Mouse (Mus musculus) liver, embryonic 12.5 days (tissue): ENCODE measurements at regions not wholly inside any gene's neighbourhood (a gene's known extent, or its start where the extent isn't known, plus 50 kb on each side); places are given as distances from the start of the nearest gene placed in this dataset.

Experiments
- ATAC-seq: fragments of 200-750 bp; cut with Nextera tagmentation; 2 replicates; pipeline ENCODE4 v1.8.0; 2017; ENCODE audit warnings: moderate number of reproducible peaks, mild to moderate bottlenecking, moderate library complexity
- H3K27ac ChIP-seq: fragments of 300-500 bp; sonication (generic); 2 replicates; pipeline ENCODE4 v1.5.1; 2016; ENCODE audit warnings: mild to moderate bottlenecking
- H3K27me3 ChIP-seq: fragments of 300-500 bp; sonication (generic); replicated peaks from 2 replicates; pipeline ENCODE4 v1.6.1; 2016; ENCODE audit warnings: mild to moderate bottlenecking, moderate library complexity
- H3K36me3 ChIP-seq: fragments of 300-500 bp; sonication (generic); 2 replicates; pipeline ENCODE4 v1.6.1; 2016; ENCODE audit warnings: mild to moderate bottlenecking, moderate library complexity
- H3K4me1 ChIP-seq: fragments of 300-500 bp; sonication (generic); 2 replicates; pipeline ENCODE4 v1.6.1; 2016
- H3K4me2 ChIP-seq: fragments of 300-500 bp; sonication (generic); 2 replicates; pipeline ENCODE4 v1.6.1; 2016; ENCODE audit warnings: mild to moderate bottlenecking, moderate library complexity
- H3K4me3 ChIP-seq: fragments of 300-500 bp; sonication (generic); 2 replicates; pipeline ENCODE4 v1.5.1; 2016; ENCODE audit warnings: mild to moderate bottlenecking, moderate library complexity
- H3K9ac ChIP-seq: fragments of 300-500 bp; sonication (generic); 2 replicates; pipeline ENCODE4 v1.6.1; 2016; ENCODE audit warnings: mild to moderate bottlenecking, moderate library complexity
- H3K9me3 ChIP-seq: fragments of 300-500 bp; sonication (generic); replicated peaks from 2 replicates; pipeline ENCODE4 v1.6.1; 2016; ENCODE audit warnings: mild to moderate bottlenecking, moderate library complexity
- WGBS: fragments of 180-500 bp; shearing (Covaris S2); methylation state at CpG from one replicate; pipeline ENCODE4 v1.1.7; 2016; ENCODE audit not compliant: insufficient replicate concordance; 5-methylcytosine and 5-hydroxymethylcytosine counted together

- H3K4me1 ChIP-seq, result no peaks in the 10 kb centered on the region
- no peak overlapping the region for H3K4me2 ChIP-seq
- no peak for ATAC-seq
- no peak overlapping the region for H3K9ac ChIP-seq
- H3K9me3 ChIP-seq, result no peaks in the 10 kb centered on the region
- no peaks in the 10 kb centered on the region for H3K27me3 ChIP-seq
- H3K27ac ChIP-seq, result no peak overlapping the region
- no peak overlapping the region for H3K4me3 ChIP-seq
- 58% methylated on average over 9 of the region's 9 CpGs for WGBS
- H3K36me3 ChIP-seq, result no peaks in the 10 kb centered on the region
Observed at GRCm38 (mm10) chr12:99039497-99040322, 119.3 kb downstream of the Ttc8 start.

- Histone ChIP-seq H3K27ac (no peak overlapping the region), H3K36me3 (no peaks in the 10 kb centered on the region), H3K9me3 (no peaks in the 10 kb centered on the region), H3K4me2 (no peak overlapping the region), H3K27me3 (no peaks in the 10 kb centered on the region), H3K4me3 (no peak overlapping the region), H3K9ac (no peak overlapping the region), H3K4me1 (no peaks in the 10 kb centered on the region)
- no peak for ATAC-seq
- 52% methylated on average over 4 of the region's 4 CpGs for WGBS
Observed at GRCm38 (mm10) chr12:99041606-99042005, 121.2 kb downstream of the Ttc8 start.

DNA sequence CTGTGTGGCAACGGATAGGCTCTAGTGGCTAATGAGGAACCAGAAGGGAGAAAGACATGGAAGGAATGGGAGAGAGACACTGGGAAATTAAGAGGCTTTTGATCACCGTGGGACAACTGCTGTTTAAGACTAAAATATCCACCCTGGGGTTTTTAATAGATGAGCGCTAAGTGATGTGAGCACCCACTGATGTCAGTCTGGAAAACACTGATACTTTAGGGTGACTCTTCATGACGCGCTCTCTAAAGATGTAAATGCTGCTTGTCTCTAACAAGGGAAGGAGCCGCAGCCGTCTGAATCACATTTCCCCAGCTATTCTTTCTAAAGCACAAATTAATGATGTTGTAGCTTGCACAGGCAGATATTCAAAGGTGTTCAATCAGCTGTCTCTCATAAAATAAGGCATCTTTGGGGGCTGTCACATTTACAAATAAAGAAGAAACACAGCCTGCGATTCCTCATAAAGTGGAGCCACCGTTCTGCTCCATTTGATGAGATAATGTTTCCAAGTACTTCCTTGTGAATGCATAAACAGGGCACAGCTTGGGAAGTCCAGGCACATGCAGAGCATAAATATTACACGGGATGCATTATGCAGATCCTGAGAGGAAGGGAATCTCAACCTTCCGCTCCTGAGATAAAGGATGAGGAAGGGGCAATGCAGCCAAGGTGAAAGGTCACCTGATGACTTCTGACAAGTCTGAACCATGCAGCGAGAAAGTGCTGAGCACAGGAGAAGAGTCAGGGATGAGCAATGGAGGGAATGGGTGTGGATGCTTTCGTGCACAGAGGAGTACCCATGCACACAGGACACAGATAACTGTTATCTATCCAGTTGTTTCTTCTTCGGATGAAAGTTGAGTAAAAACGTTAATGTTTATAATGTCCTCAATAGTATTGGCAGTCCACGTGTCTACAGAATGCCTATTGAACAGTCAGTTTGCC, 122.8 kb downstream of the Ttc8 start:
- no peaks in the 10 kb centered on the region for H3K9me3 ChIP-seq
- no peaks in the 10 kb centered on the region for H3K27me3 ChIP-seq
- H3K36me3 ChIP-seq, result no peaks in the 10 kb centered on the region
- no peak overlapping the region for H3K4me2 ChIP-seq
- no peak for ATAC-seq
- no peak overlapping the region for H3K9ac ChIP-seq
- no peaks in the 10 kb centered on the region for H3K4me1 ChIP-seq
- 71% methylated on average over 16 of the region's 16 CpGs for WGBS
- no peak overlapping the region for H3K4me3 ChIP-seq
- no peak overlapping the region for H3K27ac ChIP-seq

DNA sequence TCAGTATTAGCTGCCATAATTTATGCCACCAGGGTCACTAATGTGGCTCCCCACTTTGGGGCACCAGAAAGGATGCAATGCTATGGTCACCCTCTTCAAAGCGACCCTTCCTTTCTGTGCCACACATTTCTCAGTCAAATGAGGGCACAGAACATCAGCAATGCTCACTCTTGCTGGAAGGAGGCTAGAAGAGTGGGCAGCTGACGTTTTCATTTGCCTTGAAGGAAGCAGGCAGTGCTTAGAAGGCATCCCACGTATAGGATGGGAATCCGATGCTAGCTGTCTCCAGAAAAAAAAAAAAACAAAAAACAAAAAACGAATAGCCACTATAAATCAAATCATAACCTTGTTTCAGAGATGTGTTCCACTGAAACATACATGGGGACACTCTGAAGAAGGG, 124.1 kb downstream of the Ttc8 start:
- H3K9ac ChIP-seq, result no peak overlapping the region
- H3K27ac ChIP-seq, result no peak overlapping the region
- 59% methylated on average over 5 of the region's 5 CpGs for WGBS
- H3K4me3 ChIP-seq, result no peak overlapping the region
- no peaks in the 10 kb centered on the region for H3K9me3 ChIP-seq
- ATAC-seq, result no peak
- H3K27me3 ChIP-seq, result no peaks in the 10 kb centered on the region
- no peak overlapping the region for H3K4me2 ChIP-seq
- no peaks in the 10 kb centered on the region for H3K4me1 ChIP-seq
- no peaks in the 10 kb centered on the region for H3K36me3 ChIP-seq

GRCm38 (mm10) chr12:99050426-99050825, 130.1 kb downstream of the Ttc8 start:
- 56% methylated on average over 2 of the region's 2 CpGs for WGBS
- Histone ChIP-seq H3K4me1 (no peaks in the 10 kb centered on the region), H3K27me3 (no peaks in the 10 kb centered on the region), H3K4me3 (no peak overlapping the region), H3K9ac (no peak overlapping the region), H3K4me2 (no peak overlapping the region), H3K36me3 (no peaks in the 10 kb centered on the region), H3K27ac (no peak overlapping the region), H3K9me3 (no peaks in the 10 kb centered on the region)
- no peak for ATAC-seq

- no peaks in the 10 kb centered on the region for H3K9me3 ChIP-seq
- WGBS, result 73% methylated on average over 7 of the region's 7 CpGs
- H3K27me3 ChIP-seq, result no peaks in the 10 kb centered on the region
- no peak overlapping the region for H3K4me3 ChIP-seq
- H3K4me1 ChIP-seq, result no peaks in the 10 kb centered on the region
- H3K9ac ChIP-seq, result no peak overlapping the region
- no peak overlapping the region for H3K27ac ChIP-seq
- no peak overlapping the region for H3K4me2 ChIP-seq
- no peak for ATAC-seq
- H3K36me3 ChIP-seq, result no peaks in the 10 kb centered on the region
Observed at GRCm38 (mm10) chr12:99052599-99052998, 132.2 kb downstream of the Ttc8 start.

DNA sequence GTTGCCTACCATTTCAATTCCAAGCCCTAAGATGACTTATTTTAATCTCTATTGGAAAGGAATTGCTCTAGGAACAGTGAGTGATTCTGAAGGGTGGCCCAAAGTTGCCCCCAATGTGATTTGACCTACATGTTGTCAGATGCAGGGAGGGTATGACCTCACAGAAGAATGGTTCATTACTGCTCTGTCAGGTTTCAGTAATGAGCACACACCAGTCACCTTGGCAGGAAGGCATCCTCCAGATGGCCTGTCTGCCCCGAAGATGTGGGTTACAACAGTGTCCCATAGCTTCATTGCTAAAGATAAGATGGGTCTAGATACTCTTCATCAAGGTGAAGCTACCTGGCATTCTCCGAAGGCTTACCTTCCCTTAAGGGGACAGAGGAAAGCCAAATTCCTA, 137.1 kb downstream of the Ttc8 start:
- no peak for ATAC-seq

GRCm38 (mm10) chr12:99058916-99059315, 138.5 kb downstream of the Ttc8 start:
- H3K27ac ChIP-seq, result no peak overlapping the region
- H3K4me2 ChIP-seq, result no peak overlapping the region
- H3K9ac ChIP-seq, result no peak overlapping the region
- H3K9me3 ChIP-seq, result no peaks in the 10 kb centered on the region
- no peak overlapping the region for H3K4me3 ChIP-seq
- ATAC-seq, result no peak
- no peaks in the 10 kb centered on the region for H3K27me3 ChIP-seq
- H3K36me3 ChIP-seq, result no peaks in the 10 kb centered on the region
- 50% methylated on average over 2 of the region's 2 CpGs for WGBS
- no peaks in the 10 kb centered on the region for H3K4me1 ChIP-seq

More for the DNA sequence above, 137.1 kb downstream of the Ttc8 start:
- Histone ChIP-seq H3K9me3 (no peaks in the 10 kb centered on the region), H3K4me2 (no peak overlapping the region), H3K4me3 (no peak overlapping the region), H3K36me3 (no peaks in the 10 kb centered on the region), H3K4me1 (no peaks in the 10 kb centered on the region), H3K27ac (no peak overlapping the region), H3K9ac (no peak overlapping the region), H3K27me3 (no peaks in the 10 kb centered on the region)
- WGBS, result 61% methylated on average over 2 of the region's 2 CpGs

GRCm38 (mm10) chr12:99059491-99059890, 139.1 kb downstream of the Ttc8 start:
- Histone ChIP-seq H3K4me3 (no peak overlapping the region), H3K9ac (no peak overlapping the region), H3K27me3 (no peaks in the 10 kb centered on the region), H3K27ac (no peak overlapping the region), H3K36me3 (no peaks in the 10 kb centered on the region), H3K9me3 (no peaks in the 10 kb centered on the region), H3K4me1 (no peaks in the 10 kb centered on the region), H3K4me2 (no peak overlapping the region)
- no peak for ATAC-seq
- WGBS, result 79% methylated on average over 4 of the region's 4 CpGs

DNA sequence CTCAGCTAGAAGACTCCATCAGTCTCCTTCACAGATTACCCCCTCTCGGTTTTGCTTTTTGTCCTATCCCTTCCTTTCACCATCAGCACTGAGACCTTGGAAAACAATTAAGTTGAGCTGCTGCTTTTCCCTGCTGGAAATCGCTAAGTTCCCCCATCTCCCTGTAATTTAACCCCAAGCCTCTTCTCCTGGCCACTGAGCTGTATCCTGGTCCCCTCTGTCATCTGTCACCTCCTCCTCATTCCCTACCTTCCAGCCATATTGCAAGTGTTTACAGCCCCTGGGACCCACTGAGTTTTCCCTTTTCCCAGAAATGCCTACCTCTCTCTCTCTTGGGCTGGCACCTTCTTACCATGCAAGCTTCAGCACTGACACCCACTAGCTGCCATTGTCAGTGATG, 140.3 kb downstream of the Ttc8 start:
- 36% methylated on average over 2 of the region's 2 CpGs for WGBS
- Histone ChIP-seq H3K27me3 (no peaks in the 10 kb centered on the region), H3K9me3 (no peaks in the 10 kb centered on the region), H3K9ac (no peak overlapping the region), H3K4me2 (no peak overlapping the region), H3K36me3 (no peaks in the 10 kb centered on the region), H3K4me3 (no peak overlapping the region), H3K4me1 (no peaks in the 10 kb centered on the region), H3K27ac (no peak overlapping the region)
- no peak for ATAC-seq

GRCm38 (mm10) chr12:99063441-99063840, 143.1 kb downstream of the Ttc8 start:
- Histone ChIP-seq H3K4me2 (no peak overlapping the region), H3K27ac (no peak overlapping the region), H3K36me3 (no peaks in the 10 kb centered on the region), H3K9ac (no peak overlapping the region), H3K9me3 (no peaks in the 10 kb centered on the region), H3K4me1 (no peaks in the 10 kb centered on the region), H3K4me3 (no peak overlapping the region), H3K27me3 (no peaks in the 10 kb centered on the region)
- ATAC-seq, result no peak
- WGBS, result 75% methylated on average over 3 of the region's 3 CpGs

DNA sequence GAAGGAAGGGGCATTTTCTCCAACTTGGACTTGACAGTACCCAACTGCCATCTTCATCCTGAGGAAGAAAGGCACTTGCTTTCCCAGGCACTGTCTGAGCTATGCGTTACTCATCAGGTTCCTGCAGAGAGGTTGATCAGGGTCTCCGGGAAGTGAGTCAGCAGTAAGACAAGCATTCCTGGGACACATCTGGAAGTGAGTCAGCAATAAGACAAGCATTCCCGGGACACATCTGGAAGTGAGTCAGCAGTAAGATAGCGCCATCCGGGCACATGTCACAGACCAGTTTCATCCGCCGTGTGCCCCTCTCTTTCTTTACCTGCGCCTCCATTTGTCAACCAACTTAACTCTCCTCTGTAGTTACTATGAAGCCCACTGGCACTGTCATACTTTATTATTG, 143.5 kb downstream of the Ttc8 start:
- no peak overlapping the region for H3K9ac ChIP-seq
- H3K27ac ChIP-seq, result no peak overlapping the region
- no peaks in the 10 kb centered on the region for H3K4me1 ChIP-seq
- WGBS, result 62% methylated on average over 8 of the region's 8 CpGs
- no peak overlapping the region for H3K4me2 ChIP-seq
- H3K27me3 ChIP-seq, result no peaks in the 10 kb centered on the region
- no peaks in the 10 kb centered on the region for H3K36me3 ChIP-seq
- ATAC-seq, result no peak
- H3K4me3 ChIP-seq, result no peak overlapping the region
- no peaks in the 10 kb centered on the region for H3K9me3 ChIP-seq
